Mouse (Mus musculus): ENCODE measurements around the gene Sept3.

- peak; percentile 98 for TF ChIP-seq CTCF (conservative IDR thresholded peaks at IDR 0.05; ENCODE audit: insufficient read depth, insufficient read length, low read depth, low read length)
- TF ChIP-seq POLR2A (IDR thresholded peaks at IDR 0.05; ENCODE audit: low read depth, low read length), result no peak
Measured at GRCm38 (mm10) chr15:82236565-82236964, 38.1 kb upstream of the Sept3 start.
